Mouse (Mus musculus) thymus, adult 2 months (tissue): ENCODE measurements at regions not wholly inside any gene's neighbourhood (a gene's known extent, or its start where the extent isn't known, plus 50 kb on each side); places are given as distances from the start of the nearest gene placed in this dataset.

ENCODE experiments used
- CTCF ChIP-seq: fragments of 200-500 bp; IDR thresholded peaks from 2 replicates; pipeline ENCODE4 v1.5.1; 2012; ENCODE audit warnings: mild to moderate bottlenecking, control low read depth, low read length, moderate library complexity, borderline replicate concordance; ENCODE audit not compliant: control insufficient read depth, poor library complexity, insufficient read depth; ENCODE audit errors: extremely low read depth
- POLR2A ChIP-seq: fragments of 200-500 bp; IDR thresholded peaks from 2 replicates; pipeline ENCODE4 v1.6.1; 2012; ENCODE audit warnings: mild to moderate bottlenecking, low read length, control low read depth, moderate library complexity; ENCODE audit not compliant: control insufficient read depth, poor library complexity, insufficient read depth; ENCODE audit errors: extremely low read depth

GRCm38 (mm10) chr7:129876852-129877223 lies 285.2 kb downstream of the Wdr11 start:
- TF ChIP-seq POLR2A: no peak
- TF ChIP-seq CTCF: no peak
